Mouse (Mus musculus): Measurements from ENCODE around the gene Phf3. TPM values are rescaled to one million over a fixed set of nuclear protein-coding genes. Genes with fewer than 3 reads are reported as not detected.
"Not testable (repeated sequence)": the region's sequence is repeated elsewhere in the genome, so short reads cannot be mapped to it uniquely, and the experiment has no call there.

Gene Phf3
- polyA plus RNA-seq, 1 experiment = 62.3 TPM

- Histone ChIP-seq H3K27ac (ENCODE audit: insufficient read depth, low read length) (no peak overlapping the region), H3K4me1 (ENCODE audit: control insufficient read depth, insufficient read depth, low read length) (peaks cover 6% of the 10 kb centered on the region; the same call in 1 of the 2 replicates), H3K4me3 (ENCODE audit: insufficient read depth, low read length) (no peak overlapping the region)
- TF ChIP-seq POLR2A (IDR thresholded peaks at IDR 0.05; ENCODE audit: low read depth, low read length) = no peak
- no peak for TF ChIP-seq CTCF (IDR thresholded peaks at IDR 0.05; ENCODE audit: borderline replicate concordance, insufficient read depth, low read length)
These were observed 94.2 kb downstream of the Phf3 start for GRCm38 (mm10) chr1:30779562-30779961.

- TF ChIP-seq CTCF (IDR thresholded peaks at IDR 0.05; ENCODE audit: borderline replicate concordance, insufficient read depth, low read length) (no peak), POLR2A (IDR thresholded peaks at IDR 0.05; ENCODE audit: low read depth, low read length) (no peak)
- Histone ChIP-seq H3K4me1 (ENCODE audit: control insufficient read depth, insufficient read depth, low read length) (peaks cover 6% of the 10 kb centered on the region; the same call in 1 of the 2 replicates), H3K27ac (ENCODE audit: insufficient read depth, low read length) (no peak overlapping the region), H3K4me3 (ENCODE audit: insufficient read depth, low read length) (no peak overlapping the region)
These were observed 95.2 kb downstream of the Phf3 start for GRCm38 (mm10) chr1:30778374-30779005.

GRCm38 (mm10) chr1:30776196-30776595, 97.5 kb downstream of the Phf3 start:
- no peak overlapping the region for H3K27ac ChIP-seq (ENCODE audit: insufficient read depth, low read length)
- no peak for TF ChIP-seq CTCF (IDR thresholded peaks at IDR 0.05; ENCODE audit: borderline replicate concordance, insufficient read depth, low read length)
- TF ChIP-seq POLR2A (IDR thresholded peaks at IDR 0.05; ENCODE audit: low read depth, low read length) = no peak
- peaks cover 6% of the 10 kb centered on the region; the same call in 1 of the 2 replicates for H3K4me1 ChIP-seq (ENCODE audit: control insufficient read depth, insufficient read depth, low read length)
- no peak overlapping the region for H3K4me3 ChIP-seq (ENCODE audit: insufficient read depth, low read length)

- TF ChIP-seq POLR2A (IDR thresholded peaks at IDR 0.05; ENCODE audit: low read depth, low read length) = no peak
- no peak for TF ChIP-seq CTCF (IDR thresholded peaks at IDR 0.05; ENCODE audit: borderline replicate concordance, insufficient read depth, low read length)
- no peak overlapping the region for H3K27ac ChIP-seq (ENCODE audit: insufficient read depth, low read length)
- H3K4me3 ChIP-seq (ENCODE audit: insufficient read depth, low read length) = no peak overlapping the region
- H3K4me1 ChIP-seq (ENCODE audit: control insufficient read depth, insufficient read depth, low read length) = peaks cover 6% of the 10 kb centered on the region; the same call in 1 of the 2 replicates
These were observed 100.1 kb downstream of the Phf3 start for GRCm38 (mm10) chr1:30773662-30774061.

- TF ChIP-seq CTCF (IDR thresholded peaks at IDR 0.05; ENCODE audit: borderline replicate concordance, insufficient read depth, low read length) = no peak
- no peak for TF ChIP-seq POLR2A (IDR thresholded peaks at IDR 0.05; ENCODE audit: low read depth, low read length)
- H3K27ac ChIP-seq (ENCODE audit: insufficient read depth, low read length) = no peak overlapping the region
- H3K4me1 ChIP-seq (ENCODE audit: control insufficient read depth, insufficient read depth, low read length) = peaks cover 6% of the 10 kb centered on the region; the same call in 1 of the 2 replicates
- H3K4me3 ChIP-seq (ENCODE audit: insufficient read depth, low read length) = no peak overlapping the region
These were observed 100.9 kb downstream of the Phf3 start for GRCm38 (mm10) chr1:30772851-30773250.

- TF ChIP-seq POLR2A (IDR thresholded peaks at IDR 0.05; ENCODE audit: low read depth, low read length) (no peak), CTCF (IDR thresholded peaks at IDR 0.05; ENCODE audit: borderline replicate concordance, insufficient read depth, low read length) (no peak)
- peaks cover 6% of the 10 kb centered on the region; the same call in 1 of the 2 replicates for H3K4me1 ChIP-seq (ENCODE audit: control insufficient read depth, insufficient read depth, low read length)
- no peak overlapping the region for H3K4me3 ChIP-seq (ENCODE audit: insufficient read depth, low read length)
- H3K27ac ChIP-seq (ENCODE audit: insufficient read depth, low read length) = no peak overlapping the region
These were observed 101.9 kb downstream of the Phf3 start for GRCm38 (mm10) chr1:30771772-30772171.

- not testable (repeated sequence) for H3K4me1 ChIP-seq (ENCODE audit: control insufficient read depth, insufficient read depth, low read length); H3K4me3 ChIP-seq (ENCODE audit: insufficient read depth, low read length); H3K27ac ChIP-seq (ENCODE audit: insufficient read depth, low read length)
These were observed 103.1 kb downstream of the Phf3 start for GRCm38 (mm10) chr1:30770599-30770998.

GRCm38 (mm10) chr1:30756794-30757193, 116.9 kb downstream of the Phf3 start:
- no peak overlapping the region for H3K27ac ChIP-seq (ENCODE audit: insufficient read depth, low read length)
- TF ChIP-seq POLR2A (IDR thresholded peaks at IDR 0.05; ENCODE audit: low read depth, low read length) (no peak), CTCF (IDR thresholded peaks at IDR 0.05; ENCODE audit: borderline replicate concordance, insufficient read depth, low read length) (no peak)
- no peak overlapping the region for H3K4me3 ChIP-seq (ENCODE audit: insufficient read depth, low read length)
- no peaks in the 10 kb centered on the region for H3K4me1 ChIP-seq (ENCODE audit: control insufficient read depth, insufficient read depth, low read length)

- Histone ChIP-seq H3K27ac (ENCODE audit: insufficient read depth, low read length) (no peak overlapping the region), H3K4me3 (ENCODE audit: insufficient read depth, low read length) (no peak overlapping the region), H3K4me1 (ENCODE audit: control insufficient read depth, insufficient read depth, low read length) (no peaks in the 10 kb centered on the region)
- no peak for TF ChIP-seq CTCF (IDR thresholded peaks at IDR 0.05; ENCODE audit: borderline replicate concordance, insufficient read depth, low read length)
- TF ChIP-seq POLR2A (IDR thresholded peaks at IDR 0.05; ENCODE audit: low read depth, low read length) = no peak
These were observed 118.1 kb downstream of the Phf3 start for GRCm38 (mm10) chr1:30755453-30756224.

Other genes with a start within 250 kb of the Phf3 start
- not detected in 2 replicates for gene AC153137.1, start 104.0 kb upstream of the Phf3 start, polyA plus RNA-seq (2011; ENCODE audit: insufficient read length, low read depth, missing spikeins)